Mouse (Mus musculus): ENCODE measurements around the gene Kcnq4. TPM values are rescaled to one million over a fixed set of nuclear protein-coding genes. Genes with fewer than 3 reads are reported as not detected.

Kcnq4 gene
- 4.2 and 5.6 TPM in 2 replicates for polyA plus RNA-seq (2016; fragmentation: Nextera tagmentation; extraction: Ambion mirVana)

GRCm38 (mm10) chr4:120747941-120748866 is at the start of gene Kcnq4:
Gene Kcnq4, minus strand, starts transcription at chr4:120748612.
- no peaks in the 10 kb centered on the region for H3K9me3 ChIP-seq
- peaks cover 45% of the 10 kb centered on the region for H3K4me1 ChIP-seq
- DNase-seq (ENCODE audit: low spot score), result peak; percentile 24
- WGBS, result 1% methylated on average over 42 of the region's 42 CpGs
- H3K27me3 ChIP-seq (replicated peaks; ENCODE audit: low read depth, poor library complexity, severe bottlenecking), result peaks cover 93% of the 10 kb centered on the region
- H3K4me3 ChIP-seq, result peak within 1 kb of the TSS; percentile 74
- H3K27ac ChIP-seq (replicated peaks), result peak within 1 kb of the TSS; percentile 65; the same call in 1 of the 2 replicates
- H3K36me3 ChIP-seq (replicated peaks), result no peaks in the 10 kb centered on the region

DNA sequence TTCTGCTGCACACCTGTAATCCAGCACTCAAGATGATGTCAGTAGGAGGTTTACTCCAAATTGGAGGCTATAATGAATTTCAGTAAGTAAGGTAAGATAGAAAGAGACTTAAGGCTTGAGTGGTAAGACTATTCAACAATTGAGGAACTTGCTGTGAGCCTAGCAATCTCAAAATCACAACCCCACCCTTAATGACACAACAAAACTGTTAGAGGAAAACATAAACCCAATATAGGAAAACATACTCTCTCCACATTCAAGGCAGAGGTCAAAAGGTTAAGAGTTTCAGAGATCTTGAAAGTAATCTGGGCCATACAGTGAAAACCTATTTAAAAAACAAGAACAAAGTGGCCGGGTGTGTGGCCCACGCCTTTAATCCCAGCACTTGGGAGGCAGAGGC is 48.3 kb upstream of the Kcnq4 start:
- WGBS, result 83% methylated on average over 2 of the region's 2 CpGs
- Histone ChIP-seq H3K27me3 (replicated peaks; ENCODE audit: low read depth, poor library complexity, severe bottlenecking) (no peaks in the 10 kb centered on the region), H3K9me3 (no peaks in the 10 kb centered on the region), H3K4me1 (peaks cover 9% of the 10 kb centered on the region; the same call in 1 of the 2 replicates), H3K27ac (replicated peaks) (no peak overlapping the region), H3K36me3 (replicated peaks) (peaks cover 8% of the 10 kb centered on the region; the same call in 1 of the 2 replicates), H3K4me3 (no peak overlapping the region)
- DNase-seq (ENCODE audit: low spot score), result no peak

GRCm38 (mm10) chr4:120795646-120796045 is 47.2 kb upstream of the Kcnq4 start:
- no peak overlapping the region for H3K27ac ChIP-seq (replicated peaks)
- H3K36me3 ChIP-seq (replicated peaks), result peaks cover 5% of the 10 kb centered on the region
- H3K27me3 ChIP-seq (replicated peaks; ENCODE audit: low read depth, poor library complexity, severe bottlenecking), result no peaks in the 10 kb centered on the region
- 93% methylated on average over 1 of the region's 1 CpGs for WGBS
- DNase-seq (ENCODE audit: low spot score), result no peak
- H3K4me3 ChIP-seq, result no peak overlapping the region
- H3K9me3 ChIP-seq, result no peaks in the 10 kb centered on the region
- peaks cover 5% of the 10 kb centered on the region; the same call in 1 of the 2 replicates for H3K4me1 ChIP-seq

- Histone ChIP-seq H3K4me3 (no peak overlapping the region), H3K27ac (replicated peaks) (no peak overlapping the region), H3K4me1 (no peaks in the 10 kb centered on the region), H3K27me3 (replicated peaks; ENCODE audit: low read depth, poor library complexity, severe bottlenecking) (no peaks in the 10 kb centered on the region), H3K9me3 (no peaks in the 10 kb centered on the region), H3K36me3 (replicated peaks) (peaks cover 33% of the 10 kb centered on the region)
- WGBS, result 91% methylated on average over 2 of the region's 2 CpGs
- no peak for DNase-seq (ENCODE audit: low spot score)
These were observed 44.5 kb upstream of the Kcnq4 start for GRCm38 (mm10) chr4:120792918-120793317.

- H3K27me3 ChIP-seq (replicated peaks; ENCODE audit: low read depth, poor library complexity, severe bottlenecking), result no peaks in the 10 kb centered on the region
- 92% methylated on average over 4 of the region's 4 CpGs for WGBS
- H3K9me3 ChIP-seq, result no peaks in the 10 kb centered on the region
- no peak overlapping the region for H3K4me3 ChIP-seq
- peaks cover 58% of the 10 kb centered on the region for H3K36me3 ChIP-seq (replicated peaks)
- DNase-seq (ENCODE audit: low spot score), result no peak
- no peak overlapping the region for H3K27ac ChIP-seq (replicated peaks)
- H3K4me1 ChIP-seq, result no peaks in the 10 kb centered on the region
These were observed 41.6 kb upstream of the Kcnq4 start for GRCm38 (mm10) chr4:120790027-120790426.

- Histone ChIP-seq H3K27me3 (replicated peaks; ENCODE audit: low read depth, poor library complexity, severe bottlenecking) (peaks cover 21% of the 10 kb centered on the region), H3K4me1 (no peaks in the 10 kb centered on the region), H3K9me3 (no peaks in the 10 kb centered on the region), H3K4me3 (no peak overlapping the region), H3K27ac (replicated peaks) (no peak overlapping the region), H3K36me3 (replicated peaks) (peaks cover 47% of the 10 kb centered on the region)
- WGBS, result 49% methylated on average over 5 of the region's 5 CpGs
- peak; percentile 6 for DNase-seq (ENCODE audit: low spot score)
These were observed 7.4 kb upstream of the Kcnq4 start for GRCm38 (mm10) chr4:120755801-120756200.

GRCm38 (mm10) chr4:120755299-120755698 is 6.9 kb upstream of the Kcnq4 start:
- H3K36me3 ChIP-seq (replicated peaks), result peaks cover 42% of the 10 kb centered on the region
- H3K4me3 ChIP-seq, result no peak overlapping the region
- WGBS, result 3% methylated on average over 1 of the region's 1 CpGs
- H3K27ac ChIP-seq (replicated peaks), result no peak overlapping the region
- no peaks in the 10 kb centered on the region for H3K4me1 ChIP-seq
- H3K27me3 ChIP-seq (replicated peaks; ENCODE audit: low read depth, poor library complexity, severe bottlenecking), result peaks cover 26% of the 10 kb centered on the region
- H3K9me3 ChIP-seq, result no peaks in the 10 kb centered on the region
- DNase-seq (ENCODE audit: low spot score), result peak; percentile 78

GRCm38 (mm10) chr4:120749601-120750000 is 1.2 kb upstream of the Kcnq4 start:
- peaks cover 83% of the 10 kb centered on the region for H3K27me3 ChIP-seq (replicated peaks; ENCODE audit: low read depth, poor library complexity, severe bottlenecking)

DNA sequence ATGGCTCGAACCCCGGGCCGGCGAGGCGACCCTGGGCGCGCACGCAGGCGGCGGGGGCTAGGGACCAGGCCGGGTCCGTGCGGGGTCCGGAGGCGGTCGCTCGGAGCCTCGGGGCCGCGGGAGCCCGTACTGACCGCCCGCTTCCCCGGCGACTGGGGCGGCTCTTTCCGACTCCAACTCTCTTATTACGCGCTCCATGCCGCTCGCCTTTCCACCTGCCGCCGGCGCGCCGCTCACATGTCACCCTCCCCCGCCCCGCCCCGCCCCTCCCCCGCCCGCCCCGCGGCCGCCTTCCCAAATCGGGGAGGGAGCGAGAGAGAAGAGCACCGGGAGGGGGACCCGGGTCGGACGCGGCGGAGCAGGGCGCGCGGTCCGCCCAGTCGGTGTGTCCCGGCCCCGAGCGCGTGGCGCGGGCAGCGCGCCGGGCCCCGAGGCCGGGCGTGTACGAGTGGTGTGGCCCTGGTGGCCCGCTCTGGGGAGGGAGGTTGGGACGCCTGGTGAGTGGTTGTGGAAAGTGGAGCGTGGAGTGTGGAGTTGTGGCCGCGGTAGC is 1.1 kb downstream of the Kcnq4 start:
- no peaks in the 10 kb centered on the region for H3K9me3 ChIP-seq
- peak; percentile 63 for DNase-seq (ENCODE audit: low spot score)
- H3K36me3 ChIP-seq (replicated peaks), result no peaks in the 10 kb centered on the region
- peaks cover 46% of the 10 kb centered on the region for H3K4me1 ChIP-seq
- peak overlapping the region; percentile 74 for H3K4me3 ChIP-seq
- H3K27me3 ChIP-seq (replicated peaks; ENCODE audit: low read depth, poor library complexity, severe bottlenecking), result peaks cover 98% of the 10 kb centered on the region
- peak overlapping the region; percentile 65; the same call in 1 of the 2 replicates for H3K27ac ChIP-seq (replicated peaks)
- under 1% methylated on average over 75 of the region's 75 CpGs for WGBS

More at GRCm38 (mm10) chr4:120749601-120750000, 1.2 kb upstream of the Kcnq4 start:
- Histone ChIP-seq H3K9me3 (no peaks in the 10 kb centered on the region), H3K36me3 (replicated peaks) (no peaks in the 10 kb centered on the region), H3K27ac (replicated peaks) (no peak overlapping the region), H3K4me3 (no peak overlapping the region), H3K4me1 (peaks cover 37% of the 10 kb centered on the region)
- no peak for DNase-seq (ENCODE audit: low spot score)
- WGBS, result 33% methylated on average over 2 of the region's 2 CpGs

DNA sequence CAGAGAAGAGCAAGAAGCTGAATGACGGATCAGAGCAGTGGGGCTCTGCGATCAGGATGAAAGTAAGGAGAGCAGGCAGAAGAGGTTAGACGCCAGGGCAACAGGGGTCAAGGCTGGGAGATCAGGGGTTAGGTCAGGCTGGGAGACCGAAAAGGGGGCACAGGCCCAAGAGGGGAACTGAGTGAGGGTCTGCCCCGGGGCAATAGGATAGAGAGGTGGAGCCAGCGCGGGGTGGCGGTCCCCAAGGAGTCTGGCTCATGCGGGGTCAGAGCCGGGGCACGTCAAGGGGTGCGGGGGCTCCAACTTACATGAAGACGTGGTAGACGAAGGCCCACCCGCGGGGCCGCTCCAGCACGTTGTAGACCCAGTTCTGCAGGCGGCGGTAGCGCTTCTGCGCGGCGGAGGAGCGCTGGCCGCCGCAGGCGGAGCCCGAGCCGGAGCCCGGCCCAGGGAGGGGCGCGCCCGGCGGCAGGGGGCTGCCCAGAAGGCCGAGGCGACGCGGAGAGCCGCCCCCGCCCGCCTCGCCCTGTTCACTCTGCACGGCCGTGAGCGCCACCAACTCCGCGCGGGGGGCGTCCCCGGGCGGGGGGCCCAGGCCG is 1.8 kb downstream of the Kcnq4 start:
- no peaks in the 10 kb centered on the region for H3K9me3 ChIP-seq
- peak; percentile 53 for DNase-seq (ENCODE audit: low spot score)
- peak overlapping the region; percentile 74 for H3K4me3 ChIP-seq
- H3K36me3 ChIP-seq (replicated peaks), result no peaks in the 10 kb centered on the region
- H3K4me1 ChIP-seq, result peaks cover 51% of the 10 kb centered on the region
- peak overlapping the region; percentile 65; the same call in 1 of the 2 replicates for H3K27ac ChIP-seq (replicated peaks)
- peaks cover 96% of the 10 kb centered on the region for H3K27me3 ChIP-seq (replicated peaks; ENCODE audit: low read depth, poor library complexity, severe bottlenecking)
- 1% methylated on average over 48 of the region's 53 CpGs for WGBS

GRCm38 (mm10) chr4:120745731-120746551 is 2.5 kb downstream of the Kcnq4 start:
- Histone ChIP-seq H3K27ac (replicated peaks) (peak overlapping the region; percentile 65; the same call in 1 of the 2 replicates), H3K27me3 (replicated peaks; ENCODE audit: low read depth, poor library complexity, severe bottlenecking) (peaks cover 94% of the 10 kb centered on the region), H3K9me3 (no peaks in the 10 kb centered on the region), H3K36me3 (replicated peaks) (no peaks in the 10 kb centered on the region), H3K4me1 (peaks cover 58% of the 10 kb centered on the region), H3K4me3 (peak overlapping the region; percentile 74)
- WGBS, result 11% methylated on average over 10 of the region's 10 CpGs
- DNase-seq (ENCODE audit: low spot score), result peak; percentile 43

DNA sequence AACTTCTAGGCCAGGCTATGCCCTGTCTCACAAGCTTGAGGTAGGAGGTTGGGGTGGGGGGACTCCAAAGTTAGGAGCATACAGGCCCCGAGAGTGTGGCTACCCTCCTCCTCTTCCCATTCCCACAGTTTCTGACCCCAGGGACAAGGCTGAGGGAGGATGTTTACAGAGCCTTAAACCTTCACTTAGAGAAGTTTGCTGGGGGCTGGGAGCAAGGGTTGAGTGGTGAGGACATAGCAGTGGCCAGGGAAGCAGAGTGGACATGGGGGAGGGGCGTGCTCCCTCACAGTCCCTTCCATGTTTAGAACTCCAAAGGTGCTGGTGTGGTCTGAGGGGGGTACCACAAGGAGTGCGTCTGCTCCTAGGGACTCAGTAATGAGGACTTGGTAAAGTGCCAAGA is 4.8 kb downstream of the Kcnq4 start:
- peaks cover 93% of the 10 kb centered on the region for H3K27me3 ChIP-seq (replicated peaks; ENCODE audit: low read depth, poor library complexity, severe bottlenecking)
- no peaks in the 10 kb centered on the region for H3K9me3 ChIP-seq
- no peaks in the 10 kb centered on the region for H3K36me3 ChIP-seq (replicated peaks)
- WGBS, result 70% methylated on average over 3 of the region's 3 CpGs
- H3K27ac ChIP-seq (replicated peaks), result no peak overlapping the region
- peaks cover 64% of the 10 kb centered on the region for H3K4me1 ChIP-seq
- H3K4me3 ChIP-seq, result no peak overlapping the region
- no peak for DNase-seq (ENCODE audit: low spot score)
